Mouse (Mus musculus): ENCODE results near the gene Bcl7a. TPM values are rescaled to one million over a fixed set of nuclear protein-coding genes. Genes with fewer than 3 reads are reported as not detected.

The Bcl7a gene
- total and polyA plus RNA-seq, 3 experiments, result 2.3 to 7.2 (median 4.3) TPM

DNA sequence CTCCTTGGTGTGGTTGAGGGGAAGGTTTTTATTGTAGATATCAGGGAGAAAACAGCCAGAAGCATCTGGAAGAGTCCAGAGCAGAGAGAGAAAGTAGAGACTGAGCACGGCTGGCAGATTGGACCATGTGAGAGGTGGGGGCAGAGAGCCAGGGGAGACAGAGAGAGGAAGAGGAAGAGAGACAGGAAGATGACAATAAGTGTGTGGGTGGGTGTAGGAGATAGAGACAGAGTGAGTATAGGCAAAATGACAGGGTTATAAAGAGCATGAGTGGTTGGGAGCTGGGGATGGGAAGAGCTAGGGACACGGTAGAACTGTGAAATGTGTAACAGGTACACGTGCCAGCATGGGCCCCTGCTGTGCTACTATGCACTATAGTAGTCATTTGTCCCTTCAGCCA, 44.8 kb downstream of the Bcl7a start:
- Histone ChIP-seq H3K9ac (ENCODE audit: insufficient read depth, low read depth) (no peak overlapping the region), H3K27me3 (replicated peaks) (peaks cover 3% of the 10 kb centered on the region), H3K4me1 (ENCODE audit: control insufficient read depth in 1 of 2, insufficient read depth in 2 of 2) (peaks cover 0 to 21% of the 10 kb centered on the region in 2 experiments; a peak in 2 of 4 replicates), H3K9me3 (replicated peaks; ENCODE audit: low read length) (peaks cover 14% of the 10 kb centered on the region), H3K79me2 (replicated peaks; ENCODE audit: control insufficient read depth, extremely low read depth, insufficient read depth, poor library complexity, severe bottlenecking) (no peaks in the 10 kb centered on the region), H3K36me3 (replicated peaks in 1 of 2; ENCODE audit: control insufficient read depth in 1 of 2, insufficient read depth in 1 of 2, low read length in 1 of 2) (no peaks in the 10 kb centered on the region), H3K4me3 (replicated peaks in 1 of 3; ENCODE audit: low read depth in 2 of 3, low read length in 2 of 3, poor library complexity in 1 of 3) (no peak overlapping the region), H3K4me2 (ENCODE audit: insufficient read depth, low read depth, poor library complexity, severe bottlenecking) (no peak overlapping the region), H3K27ac (ENCODE audit: insufficient read depth, low read depth) (no peak overlapping the region)
- no peak for DNase-seq (ENCODE audit: extremely low read depth)
- TF ChIP-seq CHD2 (IDR thresholded peaks at IDR 0.05; ENCODE audit: low read length) (no peak), USF1 (IDR thresholded peaks at IDR 0.05; ENCODE audit: low read depth, low read length) (no peak), NELFE (IDR thresholded peaks at IDR 0.05; ENCODE audit: low read depth, low read length) (no peak), MAZ (IDR thresholded peaks at IDR 0.05; ENCODE audit: low read depth, low read length) (no peak), ETS1 (conservative IDR thresholded peaks at IDR 0.05; ENCODE audit: low read depth, low read length) (no peak), MAFK (IDR thresholded peaks at IDR 0.05; ENCODE audit: insufficient replicate concordance, low read length) (no peak), EP300 (IDR thresholded peaks at IDR 0.05; ENCODE audit: low read length) (no peak), POLR2A (IDR thresholded peaks at IDR 0.05; ENCODE audit: low read depth, low read length) (no peak), USF2 (conservative IDR thresholded peaks at IDR 0.05; ENCODE audit: low read depth, low read length) (no peak), ZNF384 (IDR thresholded peaks at IDR 0.05; ENCODE audit: low read depth, low read length) (no peak), RCOR1 (conservative IDR thresholded peaks at IDR 0.05; ENCODE audit: low read depth, low read length) (no peak), NRF1 (IDR thresholded peaks at IDR 0.05; ENCODE audit: low read depth, low read length) (no peak), MXI1 (IDR thresholded peaks at IDR 0.05; ENCODE audit: low read depth, low read length) (no peak), KAT2A (IDR thresholded peaks at IDR 0.05; ENCODE audit: insufficient replicate concordance, low read length) (no peak), PAX5 (IDR thresholded peaks at IDR 0.05; ENCODE audit: low read length) (no peak), BHLHE40 (IDR thresholded peaks at IDR 0.05; ENCODE audit: low read depth, low read length) (no peak), MAX (IDR thresholded peaks at IDR 0.05; ENCODE audit: low read length) (no peak), IRF4 (IDR thresholded peaks at IDR 0.05; ENCODE audit: low read depth, low read length) (no peak)
- dilution Hi-C loops (cut with MboI; ENCODE audit: extremely low pct_ligation_motif_present, extremely low pct_unique_long_range_greater_than_20kb, low sequenced_read_pairs) (no loop called here), in situ Hi-C loops (cut with MboI; ENCODE audit: low pct_ligation_motif_present, low pct_unique_long_range_greater_than_20kb, low sequenced_read_pairs) (loop anchor here (10.0 kb wide), 1 partner anchor 106 kb away; no protein-coding TSS in a partner anchor)

DNA sequence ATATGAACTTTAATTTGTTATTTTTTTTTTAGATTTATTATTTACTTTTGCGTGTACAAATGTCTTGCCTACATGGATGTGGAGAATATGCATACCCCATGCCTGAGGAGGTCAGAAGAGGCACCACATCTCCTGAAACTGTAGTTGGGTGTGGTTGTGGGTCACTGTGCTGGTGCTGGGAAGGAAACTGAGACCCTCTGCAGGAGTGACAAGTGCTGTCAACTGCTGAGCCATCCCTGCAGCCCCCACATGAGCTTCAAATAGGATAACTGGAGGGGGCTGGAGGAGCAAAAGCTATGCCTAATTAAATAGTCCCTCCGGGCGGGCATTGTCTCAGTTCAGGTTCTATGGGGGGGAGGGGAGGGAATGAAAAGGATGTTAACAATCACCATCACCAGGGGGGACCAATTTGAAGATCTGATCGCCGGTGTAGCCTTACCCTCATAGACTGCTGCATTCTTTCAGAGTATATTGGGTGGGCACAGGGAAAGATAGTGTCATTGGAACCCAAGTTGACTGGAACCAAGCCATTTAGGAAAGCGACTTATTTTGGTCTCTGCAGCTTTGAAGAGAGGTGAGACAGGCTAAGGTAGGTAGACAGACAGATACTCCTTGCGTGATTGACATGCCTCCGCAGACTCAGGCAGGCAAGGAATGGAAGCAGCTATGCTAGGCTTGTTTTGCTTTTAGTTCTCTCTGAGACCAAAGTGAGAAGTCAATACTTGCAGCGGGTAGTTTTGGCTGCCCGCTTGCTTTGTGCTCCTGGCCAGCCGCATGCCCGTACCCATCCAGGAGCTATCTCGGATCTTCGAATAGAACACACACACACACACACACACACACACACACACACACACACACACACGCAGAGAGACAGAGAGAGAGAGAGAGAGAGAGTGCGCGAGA, 47.2 kb downstream of the Bcl7a start:
- Histone ChIP-seq H3K9me3 (replicated peaks; ENCODE audit: low read length) (peaks cover 6% of the 10 kb centered on the region), H3K4me3 (replicated peaks in 1 of 3; ENCODE audit: low read depth in 2 of 3, low read length in 2 of 3, poor library complexity in 1 of 3) (no peak overlapping the region), H3K79me2 (replicated peaks; ENCODE audit: control insufficient read depth, extremely low read depth, insufficient read depth, poor library complexity, severe bottlenecking) (peaks cover 10% of the 10 kb centered on the region), H3K4me2 (ENCODE audit: insufficient read depth, low read depth, poor library complexity, severe bottlenecking) (no peak overlapping the region), H3K27ac (ENCODE audit: insufficient read depth, low read depth) (no peak overlapping the region), H3K27me3 (replicated peaks) (no peaks in the 10 kb centered on the region), H3K36me3 (replicated peaks in 1 of 2; ENCODE audit: control insufficient read depth in 1 of 2, insufficient read depth in 1 of 2, low read length in 1 of 2) (no peaks in the 10 kb centered on the region), H3K4me1 (ENCODE audit: control insufficient read depth in 1 of 2, insufficient read depth in 2 of 2) (peaks cover 0 to 27% of the 10 kb centered on the region in 2 experiments; a peak in 2 of 4 replicates), H3K9ac (ENCODE audit: insufficient read depth, low read depth) (no peak overlapping the region)
- no peak for DNase-seq (ENCODE audit: extremely low read depth)
- in situ Hi-C loops (cut with MboI; ENCODE audit: low pct_ligation_motif_present, low pct_unique_long_range_greater_than_20kb, low sequenced_read_pairs), result no loop called here
- dilution Hi-C loops (cut with MboI; ENCODE audit: extremely low pct_ligation_motif_present, extremely low pct_unique_long_range_greater_than_20kb, low sequenced_read_pairs), result no loop called here
- no peak for TF ChIP-seq MYC (IDR thresholded peaks at IDR 0.05; ENCODE audit: low read depth, low read length)
- TF ChIP-seq MAZ (IDR thresholded peaks at IDR 0.05; ENCODE audit: low read depth, low read length), result no peak
- TF ChIP-seq ZKSCAN1 (IDR thresholded peaks at IDR 0.05; ENCODE audit: borderline replicate concordance, low read depth, low read length), result no peak
- TF ChIP-seq JUN (IDR thresholded peaks at IDR 0.05; ENCODE audit: insufficient read depth, low read depth, low read length), result no peak
- TF ChIP-seq BHLHE40 (IDR thresholded peaks at IDR 0.05; ENCODE audit: low read depth, low read length), result no peak
- no peak for TF ChIP-seq MAX (IDR thresholded peaks at IDR 0.05; ENCODE audit: low read length)
- TF ChIP-seq USF1 (IDR thresholded peaks at IDR 0.05; ENCODE audit: low read depth, low read length), result no peak
- no peak for TF ChIP-seq ZNF384 (IDR thresholded peaks at IDR 0.05; ENCODE audit: low read depth, low read length)
- TF ChIP-seq KAT2A (IDR thresholded peaks at IDR 0.05; ENCODE audit: insufficient replicate concordance, low read length), result no peak
- TF ChIP-seq HCFC1 (IDR thresholded peaks at IDR 0.05; ENCODE audit: low read depth, low read length), result no peak
- TF ChIP-seq JUND (conservative IDR thresholded peaks at IDR 0.05; ENCODE audit: low read depth, low read length), result no peak
- TF ChIP-seq RCOR1 (conservative IDR thresholded peaks at IDR 0.05; ENCODE audit: low read depth, low read length), result no peak
- TF ChIP-seq MEF2A (IDR thresholded peaks at IDR 0.05; ENCODE audit: borderline replicate concordance, low read depth, low read length), result no peak
- TF ChIP-seq SMC3 (IDR thresholded peaks at IDR 0.05; ENCODE audit: low read depth, low read length), result no peak
- no peak for TF ChIP-seq NELFE (IDR thresholded peaks at IDR 0.05; ENCODE audit: low read depth, low read length)
- no peak for TF ChIP-seq CTCF (conservative IDR thresholded peaks at IDR 0.05 in 1 of 2, IDR thresholded peaks at IDR 0.05 in 1 of 2; ENCODE audit: low read depth in 2 of 2, low read length in 2 of 2)
- TF ChIP-seq ELF1 (IDR thresholded peaks at IDR 0.05; ENCODE audit: low read depth, low read length), result no peak
- TF ChIP-seq CHD2 (IDR thresholded peaks at IDR 0.05; ENCODE audit: low read length), result no peak
- TF ChIP-seq EP300 (IDR thresholded peaks at IDR 0.05; ENCODE audit: low read length), result no peak
